Mouse (Mus musculus): ENCODE measurements at regions not wholly inside any gene's neighbourhood (a gene's known extent, or its start where the extent isn't known, plus 50 kb on each side); places are given as distances from the start of the nearest gene placed in this dataset.

DNA sequence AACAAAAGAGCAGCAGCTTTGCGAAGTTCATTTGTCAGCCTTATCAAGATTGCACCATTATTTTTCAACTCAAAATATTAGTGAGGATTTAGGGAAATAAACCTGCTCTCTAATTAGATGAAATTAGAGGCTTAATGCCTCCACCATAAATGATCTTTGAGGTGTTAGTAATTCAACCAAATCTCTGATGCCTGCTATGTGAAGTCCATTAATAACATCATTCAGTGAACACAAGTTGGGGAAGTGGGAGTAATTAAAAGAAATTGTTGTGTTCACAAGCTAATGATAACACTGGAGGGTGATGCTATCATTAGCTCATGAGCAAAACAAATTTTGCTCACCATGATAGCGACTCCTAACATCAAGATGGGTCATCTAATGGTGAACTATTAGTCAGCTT is 246.0 kb downstream of the Ttc6 start:
- intact Hi-C loops (cut with DNase I), result no loop called here

DNA sequence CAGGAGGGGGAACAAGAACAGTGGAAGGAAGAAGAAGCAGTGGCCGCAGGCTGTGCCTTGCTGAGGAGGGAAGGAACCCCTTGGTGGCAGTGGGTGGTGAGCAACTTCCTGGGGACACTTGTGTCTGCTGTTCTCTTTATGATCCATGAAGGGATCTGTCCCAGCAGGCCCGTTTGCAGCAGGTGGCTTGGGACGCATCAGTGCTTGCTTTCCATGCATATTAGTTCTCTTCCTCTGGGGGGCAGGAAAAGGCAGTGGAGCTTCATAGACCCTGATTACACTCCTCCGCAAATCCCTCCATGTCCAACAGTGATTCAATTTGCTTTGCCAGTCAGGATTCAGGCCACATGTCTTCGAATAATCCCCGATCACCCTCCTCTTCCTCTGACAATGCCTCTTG is 259.9 kb downstream of the Ttc6 start:
- intact Hi-C loops (cut with DNase I), result loop anchor here (10.0 kb wide), 1 partner anchor 381 kb away; no protein-coding TSS in a partner anchor

DNA sequence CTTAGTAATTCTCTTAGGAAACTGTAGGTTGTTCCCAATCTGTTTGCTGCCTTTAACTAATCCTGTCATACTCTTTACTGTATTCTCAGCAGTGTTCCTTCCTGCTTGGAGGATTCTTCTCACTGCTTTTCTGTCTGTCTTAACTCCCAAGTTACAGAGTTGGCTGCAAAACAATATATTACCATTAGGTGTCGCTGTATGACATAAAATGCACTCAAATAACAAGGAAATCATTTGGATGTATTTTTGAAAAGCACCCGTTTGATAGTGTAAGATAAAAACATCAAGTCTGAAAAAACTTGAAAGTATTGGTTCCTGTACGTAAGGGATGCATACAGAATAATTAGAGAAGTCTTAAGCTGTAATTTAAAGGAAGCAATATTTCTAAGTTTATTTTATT is 261.8 kb downstream of the Ttc6 start:
- intact Hi-C loops (cut with DNase I), result loop anchor here (5.0 to 10.0 kb wide), 4 partner anchors 379 to 1122 kb away; no protein-coding TSS in a partner anchor

DNA sequence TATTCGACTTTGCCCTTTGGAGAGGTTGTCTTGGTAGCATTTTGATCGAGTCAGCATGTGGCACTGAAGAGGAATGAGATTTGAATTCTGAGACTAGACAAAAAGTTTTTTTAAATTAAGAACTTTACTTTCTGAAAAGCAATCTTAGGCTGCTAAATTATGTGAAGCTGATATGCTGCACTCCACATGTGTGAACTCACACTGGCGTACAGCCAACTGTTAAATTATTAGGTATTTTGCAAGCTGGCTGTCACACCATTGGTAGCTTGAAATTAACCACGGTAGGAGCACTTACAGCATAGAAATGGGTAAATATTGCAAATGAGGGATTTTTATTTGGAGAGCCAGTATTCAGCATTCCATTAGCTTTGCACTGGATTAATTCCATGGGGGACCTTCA is 278.9 kb downstream of the Ttc6 start:
- intact Hi-C loops (cut with DNase I), result no loop called here

DNA sequence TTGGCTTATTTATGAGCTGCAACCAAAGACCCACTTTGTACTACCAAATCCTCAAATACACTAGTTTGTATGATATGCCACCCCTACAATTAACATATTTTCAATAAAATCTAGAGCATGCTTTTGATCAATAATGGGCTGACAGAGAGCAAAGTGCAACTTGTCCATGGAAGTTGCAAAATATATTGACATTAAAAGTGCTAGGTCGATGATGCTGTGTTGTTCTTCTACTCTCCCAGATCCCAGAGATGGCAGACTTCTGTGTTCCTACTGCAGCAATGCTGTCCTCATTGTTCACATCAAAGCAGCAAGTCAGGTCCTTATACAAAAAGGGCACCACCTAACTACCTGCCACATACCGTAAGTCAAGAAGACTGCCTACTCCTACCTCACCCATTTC is 307.1 kb downstream of the Ttc6 start:
- intact Hi-C loops (cut with DNase I), result no loop called here

DNA sequence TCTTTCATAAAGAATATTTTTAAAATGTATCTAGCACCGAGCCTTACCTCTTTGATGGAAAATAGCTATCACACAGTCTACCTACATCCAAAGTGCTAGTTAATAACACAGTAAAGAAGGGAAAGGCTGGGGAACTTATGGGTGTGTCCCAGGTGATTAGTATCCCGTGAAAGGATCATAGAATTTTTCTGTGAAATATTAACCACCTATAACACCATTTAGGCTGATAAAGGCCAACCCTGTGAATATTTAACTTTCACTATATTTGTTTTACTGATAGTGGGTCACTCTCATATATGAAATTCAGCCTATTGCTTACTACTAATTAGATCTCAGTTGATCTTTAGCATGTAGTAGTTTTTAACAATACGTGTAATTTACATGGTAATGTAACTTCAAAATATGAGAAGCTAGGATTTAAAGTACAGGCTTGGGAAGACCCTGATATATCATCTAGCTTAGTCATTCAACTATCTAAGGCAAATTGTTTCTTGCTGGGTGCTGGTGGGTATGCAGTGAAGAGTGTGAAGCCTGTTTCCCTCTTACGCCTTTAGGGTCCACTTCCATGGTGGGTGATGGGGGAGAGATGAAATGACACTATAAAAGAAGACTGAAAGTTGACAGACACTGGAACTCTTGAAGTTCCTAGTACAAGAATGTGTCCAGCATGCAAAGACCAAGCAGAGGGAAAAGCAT is 320.6 kb upstream of the Sstr1 start:
- intact Hi-C loops (cut with DNase I), result no loop called here

DNA sequence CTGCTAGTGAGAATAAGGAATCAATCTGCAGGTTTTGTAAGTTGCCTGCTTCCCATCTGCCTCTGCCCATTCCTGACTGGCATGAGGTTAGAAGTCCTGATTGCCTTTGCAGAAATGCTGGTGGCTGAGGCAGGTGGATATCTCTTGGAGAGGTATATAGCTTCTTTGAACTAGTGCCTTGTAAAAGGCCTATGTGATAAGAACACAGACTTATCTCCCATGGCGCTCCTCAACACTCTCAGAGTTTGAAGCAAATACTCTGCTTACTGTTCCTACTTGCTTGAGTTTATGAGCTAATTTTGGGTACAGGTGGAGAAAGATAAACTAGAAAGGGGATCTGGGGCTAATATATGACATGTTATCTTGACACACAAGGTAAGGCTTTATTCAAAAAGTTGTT is 320.0 kb upstream of the Sstr1 start:
- intact Hi-C loops (cut with DNase I), result no loop called here

DNA sequence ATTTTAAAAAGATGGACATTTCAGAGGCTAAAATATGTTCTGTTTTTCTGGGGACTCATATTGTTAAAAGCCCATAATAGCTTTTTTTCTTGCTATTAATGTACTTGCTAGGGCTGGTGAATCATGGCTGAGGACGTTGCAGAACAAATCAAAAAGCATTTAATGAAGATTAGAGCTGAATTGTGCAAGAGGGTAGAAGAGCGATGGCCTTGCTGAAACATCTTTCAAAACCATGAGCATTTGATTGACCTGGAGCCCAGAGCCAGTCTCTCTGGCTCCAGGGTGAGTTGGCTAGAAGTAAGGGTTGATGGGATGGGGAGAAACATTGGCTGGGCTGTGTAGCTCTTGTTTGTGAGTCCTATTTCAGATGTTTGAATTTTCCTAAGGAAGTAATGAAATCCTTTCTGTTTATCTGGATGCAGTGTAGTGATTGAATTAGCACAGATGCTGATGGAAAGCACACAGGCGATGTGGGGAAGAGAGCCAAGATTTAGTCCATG is 313.8 kb upstream of the Sstr1 start:
- intact Hi-C loops (cut with DNase I), result no loop called here

DNA sequence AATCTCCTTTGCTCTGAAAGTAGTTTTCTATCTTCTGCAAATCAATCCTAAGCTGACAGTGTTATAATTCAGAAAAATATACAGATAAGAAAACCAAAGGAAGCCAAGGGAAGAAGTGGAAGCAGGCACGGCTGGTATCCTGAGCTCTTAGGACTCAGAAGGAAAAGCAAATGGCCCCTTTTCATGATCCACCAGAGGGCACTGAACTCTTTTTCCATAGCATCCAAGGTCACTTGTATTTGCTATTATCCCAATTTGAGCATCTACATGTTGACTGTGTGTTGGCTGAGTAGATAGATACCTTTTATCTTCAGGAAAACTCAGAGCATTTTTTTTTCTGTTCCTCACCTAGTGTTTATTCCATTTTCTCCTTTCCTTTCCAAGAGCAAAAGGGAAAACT is 306.9 kb upstream of the Sstr1 start:
- intact Hi-C loops (cut with DNase I), result no loop called here

DNA sequence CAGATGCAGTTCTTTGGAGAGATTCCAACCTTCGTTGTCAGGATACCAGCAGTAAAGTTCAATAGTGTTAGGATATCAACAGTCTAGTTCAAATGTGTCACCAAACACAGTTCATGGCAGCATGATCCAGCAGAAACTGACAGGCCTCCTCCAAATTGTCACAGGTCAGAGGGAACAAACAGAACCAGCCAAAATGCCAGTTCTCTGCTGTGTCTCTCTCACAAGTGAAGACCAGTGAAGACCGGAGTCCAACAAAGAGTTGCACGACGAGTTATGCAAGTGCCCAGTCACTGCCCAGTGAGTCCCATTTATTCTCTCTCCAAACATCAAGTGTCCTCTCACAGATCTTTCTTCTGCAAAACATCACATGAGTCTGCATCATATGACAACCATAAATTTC is 293.4 kb upstream of the Sstr1 start:
- intact Hi-C loops (cut with DNase I), result no loop called here

DNA sequence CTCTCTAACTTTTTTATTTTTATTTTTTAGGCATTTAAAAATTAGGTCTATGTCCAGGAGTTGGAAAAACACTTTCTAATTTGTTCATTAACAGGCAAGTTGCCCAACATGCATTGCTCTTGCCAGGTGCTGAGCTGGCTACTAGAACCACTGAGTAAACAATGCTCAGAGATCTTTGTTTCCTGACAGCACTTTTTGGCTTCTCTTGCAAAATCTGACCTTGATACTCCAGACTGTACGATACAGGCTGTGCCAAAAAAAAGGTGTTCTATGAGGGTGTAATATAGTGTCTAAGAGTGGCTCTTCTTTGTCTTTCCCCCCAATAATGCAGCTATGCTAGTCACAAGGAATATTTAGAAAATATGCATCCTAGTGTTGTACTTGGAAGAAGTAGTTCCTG is 289.5 kb upstream of the Sstr1 start:
- intact Hi-C loops (cut with DNase I), result no loop called here

DNA sequence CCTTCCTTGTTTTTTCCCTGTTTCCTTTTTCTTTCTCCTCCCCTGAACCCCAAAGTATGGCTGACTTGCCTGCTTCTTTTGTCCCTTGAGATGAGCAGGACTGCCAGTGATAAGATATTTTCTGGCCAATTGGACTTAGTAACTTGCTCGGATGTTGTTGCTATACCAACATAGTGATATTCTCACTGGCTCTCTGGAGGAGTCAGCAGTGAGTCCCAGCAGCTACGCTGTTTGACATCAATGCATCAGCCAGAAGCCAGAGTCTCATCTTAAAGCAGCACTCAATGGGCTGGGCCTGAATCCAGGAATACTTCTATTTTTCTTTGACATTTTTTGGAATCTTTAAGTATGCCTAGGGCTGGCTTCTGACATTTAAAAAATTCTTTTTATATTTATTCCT is 287.1 kb upstream of the Sstr1 start:
- intact Hi-C loops (cut with DNase I), result no loop called here

DNA sequence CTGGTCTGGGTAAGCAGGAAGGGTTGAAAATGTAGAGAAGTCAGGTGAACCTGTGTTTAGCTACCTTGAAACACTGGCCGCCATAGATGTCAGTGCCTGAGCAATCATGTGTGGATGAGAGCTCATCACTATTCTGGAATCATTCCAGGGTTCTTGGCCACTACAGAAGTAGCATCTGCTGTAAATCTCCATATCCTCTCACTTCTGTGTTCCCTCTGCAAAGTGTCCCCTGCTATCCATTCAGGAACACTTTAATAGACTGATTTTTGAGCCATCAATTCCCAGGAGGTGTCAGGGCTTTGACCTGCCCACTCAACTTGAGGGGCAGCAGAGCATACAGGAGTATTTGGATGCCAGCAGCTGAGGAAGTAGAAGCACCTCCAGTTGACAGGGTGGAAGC is 284.7 kb upstream of the Sstr1 start:
- intact Hi-C loops (cut with DNase I), result no loop called here

DNA sequence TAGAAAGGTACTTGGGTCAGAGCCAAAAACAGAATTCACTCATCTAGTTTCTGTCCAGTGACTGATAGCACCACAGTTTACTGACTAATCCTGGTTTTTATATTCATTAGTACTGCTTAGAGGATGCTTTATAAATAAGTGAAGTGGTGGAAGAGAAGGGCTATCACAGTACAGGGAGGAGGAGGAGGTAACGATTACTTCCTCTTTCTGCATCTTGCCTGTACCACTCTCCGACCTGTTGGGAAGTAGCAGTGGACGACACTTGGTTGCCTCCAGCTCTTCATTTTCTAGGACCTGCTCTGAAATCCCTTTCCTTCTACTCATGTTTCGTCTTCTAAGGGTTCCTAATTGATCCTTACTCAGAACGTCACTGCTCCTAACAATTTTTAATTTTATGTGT is 283.5 kb upstream of the Sstr1 start:
- intact Hi-C loops (cut with DNase I), result no loop called here

DNA sequence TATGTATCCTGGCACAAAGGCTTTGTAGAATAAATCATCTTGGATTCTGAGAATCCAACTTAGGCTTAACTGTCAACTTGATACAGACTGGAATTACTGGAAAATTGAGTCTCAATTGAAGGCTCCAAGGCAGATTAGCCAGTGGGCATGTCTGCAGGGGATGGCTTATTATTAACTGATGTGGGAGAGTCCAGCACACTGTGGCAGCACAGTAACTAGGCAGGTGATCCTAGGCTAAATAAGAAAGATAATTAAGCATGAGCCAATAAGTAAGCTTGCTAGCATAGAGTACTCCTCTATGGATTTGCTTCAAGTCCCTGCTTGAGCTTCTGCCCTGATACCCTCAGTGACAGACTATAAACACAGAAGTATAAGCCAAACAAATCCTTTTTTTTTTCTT is 279.7 kb upstream of the Sstr1 start:
- intact Hi-C loops (cut with DNase I), result no loop called here

DNA sequence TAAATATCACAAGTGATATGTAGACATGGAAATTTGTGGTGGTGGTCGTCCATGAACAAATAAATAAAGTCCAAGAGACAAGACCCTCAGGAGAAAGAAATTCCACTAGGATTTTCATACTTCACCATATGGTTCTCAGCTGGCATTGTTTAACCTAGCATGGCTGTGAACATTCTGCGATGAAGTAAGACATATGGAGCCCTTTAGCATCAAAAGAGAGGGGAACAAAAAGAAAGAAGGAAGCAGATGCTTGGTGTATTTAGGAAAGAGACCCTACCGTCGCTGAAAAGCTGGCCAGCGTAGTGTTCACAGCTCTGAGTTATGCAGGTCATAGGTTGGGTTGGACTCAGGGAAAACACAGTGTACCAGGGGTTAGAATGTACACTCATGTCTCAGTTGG is 261.7 kb upstream of the Sstr1 start:
- intact Hi-C loops (cut with DNase I), result no loop called here

DNA sequence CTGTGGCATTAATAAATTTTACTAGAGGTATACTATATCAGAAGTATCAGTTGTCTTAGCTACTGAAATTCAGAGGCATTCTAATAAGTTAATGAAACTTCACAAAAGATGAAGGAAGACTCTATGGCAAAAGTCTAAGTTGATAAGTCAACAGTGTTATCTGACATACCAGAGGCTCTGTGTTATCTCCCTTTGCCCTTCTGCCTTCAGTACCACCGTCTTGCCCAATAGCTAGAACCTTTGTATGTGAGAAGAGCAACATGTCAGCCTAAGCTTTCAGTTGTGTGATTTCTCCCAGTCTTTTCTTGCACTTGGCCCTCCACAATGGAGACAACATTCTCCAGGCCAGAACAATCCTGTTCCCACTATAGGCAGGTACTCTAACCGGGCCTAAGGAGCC is 253.0 kb upstream of the Sstr1 start:
- intact Hi-C loops (cut with DNase I), result no loop called here

DNA sequence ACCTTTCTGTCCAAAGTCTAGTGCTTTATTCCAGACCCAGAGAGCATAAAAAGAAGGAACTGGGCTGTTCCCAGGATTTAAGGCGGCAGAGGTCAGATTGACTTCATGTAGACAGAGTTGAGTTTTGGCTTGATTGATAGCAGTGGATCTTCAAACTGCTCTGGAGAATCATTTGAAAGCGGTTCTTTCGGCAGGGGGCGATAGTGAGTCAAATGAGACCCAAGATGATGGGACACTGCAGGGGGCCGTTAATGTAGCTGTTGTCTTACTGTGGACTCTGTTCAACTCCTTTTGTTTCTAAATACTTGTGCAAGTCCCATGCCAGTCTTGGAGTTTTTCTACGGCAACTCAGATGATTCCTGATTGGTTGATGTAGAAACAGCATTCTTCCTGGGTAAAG is 251.4 kb upstream of the Sstr1 start:
- intact Hi-C loops (cut with DNase I), result no loop called here

DNA sequence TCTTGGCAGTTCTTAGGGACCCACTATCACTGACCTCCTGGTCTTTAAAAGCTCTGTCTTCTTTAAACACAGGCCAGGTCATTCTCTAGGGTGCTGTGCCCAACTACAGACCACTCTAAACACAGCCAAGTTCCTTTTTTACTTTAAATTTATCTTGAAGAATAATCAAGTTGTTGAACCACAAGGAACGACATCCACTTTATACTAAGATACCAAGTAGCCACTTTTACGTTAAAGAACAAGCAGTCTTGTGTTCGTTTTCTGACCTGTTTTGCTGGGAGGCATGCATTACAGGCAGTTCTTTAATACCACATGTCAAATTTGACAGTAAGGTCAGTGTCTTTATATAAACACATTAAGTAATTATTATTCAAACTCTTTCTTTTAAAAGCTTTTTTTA is 242.4 kb upstream of the Sstr1 start:
- intact Hi-C loops (cut with DNase I), result no loop called here

DNA sequence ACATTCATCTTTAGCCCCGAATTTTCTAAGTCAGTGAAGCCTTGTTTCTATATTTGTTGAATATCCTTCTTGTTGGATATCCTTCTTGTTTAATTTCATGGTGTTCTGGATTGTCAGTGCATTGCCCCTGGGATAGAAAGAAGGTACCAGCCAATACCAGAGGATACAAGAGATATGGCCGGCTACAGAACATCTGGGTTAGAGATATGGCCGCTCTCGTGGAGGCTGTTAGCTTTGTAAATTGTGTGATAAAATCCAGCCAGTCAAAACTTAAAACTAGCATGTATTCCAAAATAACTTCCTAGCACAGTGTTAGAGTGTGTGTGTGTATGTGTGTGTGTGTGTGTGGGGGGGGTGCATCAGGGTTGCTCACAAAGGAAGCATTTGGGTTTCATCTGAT is 241.4 kb upstream of the Sstr1 start:
- intact Hi-C loops (cut with DNase I), result no loop called here

DNA sequence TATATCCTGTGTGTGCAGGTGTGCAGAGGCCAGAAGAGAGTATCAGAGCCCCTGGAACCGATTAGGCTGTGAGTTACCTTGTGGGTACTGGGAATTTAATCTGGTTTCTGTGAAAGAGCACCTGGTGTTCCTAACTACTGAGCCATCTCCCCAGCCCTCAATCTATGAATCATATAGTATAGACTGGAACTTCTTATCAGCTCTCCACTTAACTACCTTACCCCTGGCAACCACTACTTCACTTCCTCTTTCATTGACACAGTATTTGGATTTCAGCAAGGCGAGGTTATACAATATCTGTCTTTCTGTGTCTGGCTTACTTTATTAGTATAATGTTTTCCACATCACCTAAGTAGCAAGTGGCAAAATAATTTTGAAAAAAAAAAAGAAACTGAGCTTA is 239.1 kb upstream of the Sstr1 start:
- intact Hi-C loops (cut with DNase I), result no loop called here
